Mouse (Mus musculus) liver, embryonic 14.5 days (tissue): ENCODE measurements around the gene Urb2.

Source experiments
- CTCF ChIP-seq: IDR thresholded peaks from 2 replicates; pipeline ENCODE4 v1.5.1; 2016; ENCODE audit warnings: antibody characterized with exemption, low read depth, control low read depth
- EP300 ChIP-seq: IDR thresholded peaks from 2 replicates; pipeline ENCODE4 v1.6.1; 2016; ENCODE audit warnings: antibody characterized with exemption, low read depth

- TF ChIP-seq CTCF (no peak), EP300 (no peak)
Measured at GRCm38 (mm10) chr8:124090473-124090872, 69.2 kb downstream of the Urb2 start.
